Mouse (Mus musculus) embryonic facial prominence, embryonic 15.5 days (tissue): ENCODE results near the gene Grin1. TPM values are rescaled to one million over a fixed set of nuclear protein-coding genes. Genes with fewer than 3 reads are reported as not detected.
"Not testable (repeated sequence)": the region's sequence is repeated elsewhere in the genome, so short reads cannot be mapped to it uniquely, and the experiment has no call there.

Experiments
- ATAC-seq: fragments of 200-750 bp; cut with Nextera tagmentation; 2 replicates; pipeline ENCODE4 v1.8.0; 2017; ENCODE audit warnings: low read depth, moderate TSS enrichment; ENCODE audit not compliant: insufficient number of reproducible peaks, low FRiP score, low TSS enrichment
- H3K27ac ChIP-seq: fragments of 300-500 bp; sonication (generic); replicated peaks from 2 replicates; pipeline ENCODE4 v1.5.1; 2015; ENCODE audit warnings: mild to moderate bottlenecking, inconsistent platforms
- H3K27me3 ChIP-seq: fragments of 300-500 bp; sonication (generic); 2 replicates; pipeline ENCODE4 v1.6.1; 2015; ENCODE audit warnings: inconsistent platforms
- H3K36me3 ChIP-seq: fragments of 300-500 bp; sonication (generic); 2 replicates; pipeline ENCODE4 v1.6.1; 2015; ENCODE audit warnings: mild to moderate bottlenecking, inconsistent platforms
- H3K4me1 ChIP-seq: fragments of 300-500 bp; sonication (generic); 2 replicates; pipeline ENCODE4 v1.6.1; 2015; ENCODE audit warnings: inconsistent platforms
- H3K4me2 ChIP-seq: fragments of 300-500 bp; sonication (generic); replicated peaks from 2 replicates; pipeline ENCODE4 v1.6.1; 2015; ENCODE audit warnings: mild to moderate bottlenecking, inconsistent platforms
- H3K4me3 ChIP-seq: fragments of 300-500 bp; sonication (generic); replicated peaks from 2 replicates; pipeline ENCODE4 v1.5.1; 2015; ENCODE audit warnings: mild to moderate bottlenecking, inconsistent platforms
- H3K9ac ChIP-seq: fragments of 300-500 bp; sonication (generic); 2 replicates; pipeline ENCODE4 v1.6.1; 2015; ENCODE audit warnings: inconsistent platforms
- H3K9me3 ChIP-seq: fragments of 300-500 bp; sonication (generic); replicated peaks from 2 replicates; pipeline ENCODE4 v1.6.1; 2016; ENCODE audit warnings: inconsistent platforms
- WGBS: fragments of 180-500 bp; shearing (Covaris S2); methylation state at CpG from one replicate; pipeline ENCODE4 v1.1.7; 2015; 5-methylcytosine and 5-hydroxymethylcytosine counted together
- polyA plus RNA-seq: library from polyadenylated mRNA; unstranded; fragments of >200 nt; fragmentation: Nextera tagmentation; extraction: Ambion mirVana; gene quantifications from 2 replicates; pipeline ENCODE4 v1.2.1, GENCODE M21; 2015

Grin1 gene
- polyA plus RNA-seq, 1 experiment from 2014 or later = 0.71 TPM

DNA sequence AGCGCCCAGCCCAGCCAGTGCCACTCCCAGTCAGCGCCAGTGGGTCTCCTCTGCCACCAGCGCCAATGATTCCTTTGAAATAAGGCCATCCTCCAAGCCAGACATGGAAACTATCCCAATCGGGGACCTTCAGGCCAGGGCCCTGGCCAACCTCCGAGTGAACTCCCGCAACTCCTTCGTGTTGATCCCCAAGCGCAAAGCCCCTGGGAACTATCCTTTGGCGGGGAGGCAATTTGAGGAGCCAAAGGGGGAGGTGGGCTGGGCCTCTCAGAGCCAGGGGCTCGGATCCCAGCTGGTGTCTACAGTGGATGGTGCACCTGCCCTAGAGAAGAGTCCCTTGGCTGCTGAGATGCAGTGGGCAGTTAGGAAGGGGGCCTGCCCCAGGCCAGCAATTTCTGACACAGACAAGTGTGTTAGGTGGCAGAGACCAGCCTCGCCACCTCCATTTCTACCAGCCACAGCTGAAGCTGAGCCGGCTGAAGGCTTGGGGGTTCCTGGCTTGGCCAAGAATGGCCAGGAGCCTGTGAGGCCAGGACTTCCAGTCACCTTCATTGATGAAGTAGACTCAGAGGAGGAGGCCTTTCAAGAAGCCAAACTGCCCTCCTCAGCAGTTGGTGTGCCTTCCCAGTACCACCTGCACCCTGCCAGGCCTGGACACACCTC is 55.2 kb downstream of the Grin1 start:
- Histone ChIP-seq H3K9me3 (no peaks in the 10 kb centered on the region), H3K4me2 (peak overlapping the region; percentile 99), H3K36me3 (peaks cover 8% of the 10 kb centered on the region), H3K27me3 (peaks cover 17% of the 10 kb centered on the region), H3K27ac (no peak overlapping the region), H3K4me3 (peak overlapping the region; percentile 73), H3K4me1 (peaks cover 46% of the 10 kb centered on the region), H3K9ac (peak overlapping the region; percentile 58; the same call in 1 of the 2 replicates)
- 18% methylated on average over 12 of the region's 12 CpGs for WGBS
- no peak for ATAC-seq

DNA sequence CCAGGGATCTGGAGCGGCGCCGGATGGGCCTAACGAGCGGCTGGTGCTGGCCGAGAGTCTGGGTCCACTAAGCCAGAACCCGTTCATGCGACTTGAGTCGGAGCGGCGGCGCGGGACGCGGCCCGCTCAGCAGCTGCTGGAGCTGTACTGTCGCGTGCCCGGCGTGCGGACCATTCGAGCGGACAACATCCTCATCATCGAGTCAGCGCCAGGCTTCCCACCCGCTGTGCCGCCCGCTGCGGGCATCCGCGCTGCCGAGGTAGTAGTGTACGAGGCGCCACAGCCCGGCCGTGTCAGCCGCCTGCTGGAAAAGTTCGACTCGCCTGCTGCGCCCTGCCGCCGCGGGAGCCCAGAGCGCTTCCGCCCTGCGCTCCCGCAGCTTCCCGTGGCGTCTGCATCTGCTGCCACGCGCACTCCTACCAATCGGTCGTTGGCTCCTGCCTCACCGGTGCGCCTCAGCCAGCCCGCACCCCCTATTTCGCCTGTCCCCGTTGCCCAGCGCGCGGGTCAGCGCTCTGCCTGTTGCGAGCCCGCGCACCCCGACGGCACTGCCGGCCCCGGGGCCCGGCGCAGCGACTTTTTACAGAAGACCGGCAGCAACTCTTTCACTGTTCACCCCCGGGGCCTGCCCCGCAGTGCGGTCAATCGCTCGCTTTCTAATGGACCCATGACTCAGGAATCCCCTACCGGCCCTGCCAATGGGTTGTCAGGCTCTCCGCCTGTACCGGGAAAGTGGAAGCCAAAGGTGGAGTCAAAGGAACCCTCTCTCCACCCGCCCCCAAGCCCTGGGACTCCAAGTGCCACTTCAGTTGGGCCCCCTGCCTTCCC is 56.0 kb downstream of the Grin1 start:
- H3K27me3 ChIP-seq = peaks cover 17% of the 10 kb centered on the region
- no peak overlapping the region; the same call in 1 of the 2 replicates for H3K27ac ChIP-seq
- H3K4me2 ChIP-seq = peak overlapping the region; percentile 99
- WGBS = under 1% methylated on average over 82 of the region's 82 CpGs
- peak overlapping the region; percentile 73 for H3K4me3 ChIP-seq
- no peak for ATAC-seq
- H3K4me1 ChIP-seq = peaks cover 46% of the 10 kb centered on the region
- peaks cover under 1% of the 10 kb centered on the region; the same call in 1 of the 2 replicates for H3K36me3 ChIP-seq
- H3K9me3 ChIP-seq = no peaks in the 10 kb centered on the region
- peak overlapping the region; percentile 58 for H3K9ac ChIP-seq

DNA sequence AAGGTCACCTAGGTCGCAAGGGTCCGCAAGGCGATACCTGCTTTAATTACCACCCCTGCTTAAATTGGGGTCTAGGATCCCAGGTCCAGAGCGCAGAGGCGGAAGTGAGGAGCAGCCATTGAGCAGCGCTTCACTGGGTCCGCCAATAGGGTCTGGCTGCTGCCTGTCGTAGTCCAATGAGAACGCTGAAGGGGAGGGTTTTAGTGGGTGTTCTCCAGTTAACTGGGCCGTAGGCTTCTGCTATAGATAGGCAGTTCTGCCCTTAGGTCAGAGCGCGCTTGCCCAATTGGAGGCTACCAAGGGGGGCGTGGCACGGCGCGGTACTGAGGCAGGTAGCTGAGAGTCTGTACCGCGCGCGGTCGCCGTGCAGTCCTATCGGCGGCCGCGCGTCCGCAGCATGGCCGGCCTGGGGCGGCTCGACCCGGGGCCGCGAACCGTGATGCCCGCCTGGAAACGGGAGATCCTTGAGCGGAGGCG is 56.7 kb downstream of the Grin1 start, which contains the start of gene Tprn:
Tprn (plus strand) TSS at position 328 of the 477 bp plus-strand sequence.
- Histone ChIP-seq H3K4me3 (peak within 1 kb of the TSS; percentile 73), H3K9me3 (no peaks in the 10 kb centered on the region), H3K36me3 (no peaks in the 10 kb centered on the region), H3K27ac (no peak within 1 kb of the TSS; the same call in 1 of the 2 replicates), H3K4me2 (peak within 1 kb of the TSS; percentile 99), H3K4me1 (peaks cover 45% of the 10 kb centered on the region), H3K9ac (peak within 1 kb of the TSS; percentile 58), H3K27me3 (peaks cover 17% of the 10 kb centered on the region)
- 0% methylated on average over 38 of the region's 39 CpGs for WGBS
- peak; percentile 98 for ATAC-seq

DNA sequence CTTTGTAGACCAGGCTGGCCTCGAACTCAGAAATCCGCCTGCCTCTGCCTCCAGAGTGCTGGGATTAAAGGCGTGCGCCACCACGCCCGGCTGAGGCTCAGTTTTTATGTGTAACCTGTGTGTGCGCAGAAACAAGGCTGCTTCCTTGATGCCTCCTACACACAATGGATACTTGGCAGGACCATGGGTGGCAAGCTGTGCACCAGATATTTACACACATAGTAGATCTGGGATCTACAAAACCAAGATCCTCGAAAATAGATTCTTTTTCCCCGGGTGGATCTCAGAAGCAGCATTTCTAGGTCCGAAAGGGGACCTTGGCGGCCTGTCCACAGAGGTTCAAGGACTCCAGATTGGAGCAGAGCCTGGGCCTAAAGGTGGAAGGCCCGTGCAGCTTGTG is 57.1 kb downstream of the Grin1 start:
- Histone ChIP-seq H3K27me3 (peaks cover 17% of the 10 kb centered on the region), H3K4me1 (peaks cover 40% of the 10 kb centered on the region), H3K9ac (no peak overlapping the region), H3K9me3 (no peaks in the 10 kb centered on the region), H3K27ac (no peak overlapping the region), H3K4me2 (peak overlapping the region; percentile 99), H3K4me3 (peak overlapping the region; percentile 73), H3K36me3 (no peaks in the 10 kb centered on the region)
- ATAC-seq = no peak; the same call in 1 of the 2 replicates
- 44% methylated on average over 12 of the region's 12 CpGs for WGBS

DNA sequence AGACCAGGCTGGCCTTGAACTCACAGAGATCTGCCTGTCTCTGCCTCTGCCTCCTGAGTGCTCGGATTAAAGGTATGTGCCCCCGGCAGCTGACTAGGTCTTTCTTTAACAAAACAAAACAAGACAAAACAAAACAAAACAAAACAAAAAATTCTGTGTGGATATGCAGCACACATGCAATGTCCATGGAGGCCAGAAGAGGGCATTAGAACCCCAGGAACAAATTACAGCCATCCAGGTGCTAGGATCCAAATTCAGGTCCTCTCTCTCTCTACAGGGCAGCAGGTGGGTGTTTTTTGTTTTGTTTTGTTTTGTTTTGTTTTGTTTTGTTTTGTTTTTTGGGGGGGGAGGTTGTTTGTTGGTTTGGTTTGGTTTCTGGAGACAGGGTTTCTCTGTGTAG is 60.1 kb downstream of the Grin1 start:
- Histone ChIP-seq H3K9me3 (no peaks in the 10 kb centered on the region), H3K27me3 (peaks cover 8% of the 10 kb centered on the region), H3K4me3 (no peak overlapping the region), H3K9ac (no peak overlapping the region), H3K4me2 (no peak overlapping the region), H3K27ac (no peak overlapping the region), H3K4me1 (peaks cover 32% of the 10 kb centered on the region), H3K36me3 (no peaks in the 10 kb centered on the region)
- no peak for ATAC-seq
- 52% methylated on average over 2 of the region's 2 CpGs for WGBS

DNA sequence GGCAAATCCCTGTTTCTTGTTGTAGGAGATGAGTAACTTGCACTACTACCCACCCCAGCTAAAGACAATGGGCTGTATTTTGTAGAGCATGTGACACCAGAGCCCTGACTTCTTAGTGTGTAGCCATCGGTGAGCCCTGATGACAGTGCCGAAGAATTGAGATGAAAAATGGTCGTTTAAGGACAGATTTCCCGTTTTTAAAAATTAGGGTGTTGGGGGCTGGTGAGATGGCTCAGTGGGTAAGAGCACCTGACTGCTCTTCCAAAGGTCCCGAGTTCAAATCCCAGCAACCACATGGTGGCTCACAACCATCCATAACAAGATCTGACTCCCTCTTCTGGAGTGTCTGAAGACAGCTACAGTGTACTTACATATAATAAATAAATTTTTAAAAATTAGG is 61.7 kb downstream of the Grin1 start:
- H3K9me3 ChIP-seq, H3K36me3 ChIP-seq, H3K27me3 ChIP-seq, H3K4me3 ChIP-seq, H3K27ac ChIP-seq, ATAC-seq, H3K9ac ChIP-seq, H3K4me2 ChIP-seq: not testable (repeated sequence)
- peaks cover 21% of the 10 kb centered on the region for H3K4me1 ChIP-seq
- 88% methylated on average over 5 of the region's 5 CpGs for WGBS

DNA sequence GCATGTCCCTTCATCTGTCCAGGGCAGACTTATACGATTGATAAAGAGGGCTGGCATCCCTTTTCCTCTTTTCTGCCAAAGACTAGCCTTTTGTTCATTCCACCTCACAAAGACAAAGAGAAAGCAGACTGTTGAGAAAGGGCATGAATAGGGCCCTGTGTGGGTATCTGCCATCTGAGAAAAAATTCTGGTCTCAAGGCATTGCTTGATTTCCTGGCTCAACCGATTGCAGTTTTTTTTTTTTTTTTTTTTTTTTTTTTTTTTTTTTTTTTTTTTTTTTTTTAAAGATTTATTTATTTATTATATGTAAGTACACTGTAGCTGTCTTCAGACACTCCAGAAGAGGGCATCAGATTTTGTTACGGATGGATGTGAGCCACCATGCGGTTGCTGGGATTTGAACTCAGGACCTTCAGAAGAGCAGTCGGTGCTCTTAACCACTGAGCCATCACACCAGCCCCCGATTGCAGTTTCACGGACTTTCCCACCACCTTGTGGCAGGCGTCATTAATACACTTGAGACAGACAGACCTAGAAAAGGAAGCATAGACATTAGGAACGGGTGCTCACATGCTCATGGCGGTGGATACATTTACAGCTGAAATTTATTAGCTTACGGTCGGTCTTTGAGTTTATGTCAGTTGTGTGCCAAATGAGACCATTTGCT is 62.4 kb downstream of the Grin1 start:
- H3K27me3 ChIP-seq, H3K27ac ChIP-seq, H3K9ac ChIP-seq, H3K9me3 ChIP-seq, ATAC-seq: not testable (repeated sequence)
- Histone ChIP-seq H3K4me2 (peak overlapping the region; percentile 92), H3K36me3 (peaks cover 11% of the 10 kb centered on the region), H3K4me1 (peaks cover 17% of the 10 kb centered on the region), H3K4me3 (peak overlapping the region; percentile 99)
- 54% methylated on average over 12 of the region's 12 CpGs for WGBS

DNA sequence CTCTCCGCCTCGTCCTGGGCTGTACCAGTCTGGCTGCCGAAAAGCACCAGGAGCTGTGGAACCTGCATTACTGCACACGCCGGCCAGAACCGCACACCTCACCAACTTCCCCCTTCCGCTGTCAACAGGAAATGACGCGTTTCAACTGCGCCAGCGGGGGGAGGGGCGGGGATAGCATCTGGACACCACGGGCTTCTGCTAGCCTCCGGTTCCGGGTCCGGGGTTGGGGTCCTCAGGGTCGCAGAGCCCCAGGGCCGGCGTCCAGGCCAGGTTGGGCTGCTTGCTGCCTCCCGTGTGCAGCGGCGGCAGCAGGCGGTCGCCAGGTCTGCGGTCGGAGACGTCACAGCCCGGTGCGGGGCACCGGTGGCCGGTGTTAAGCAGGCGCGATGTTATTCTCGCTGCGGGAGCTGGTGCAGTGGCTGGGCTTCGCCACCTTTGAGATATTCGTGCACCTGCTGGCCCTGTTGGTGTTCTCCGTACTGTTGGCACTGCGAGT is 63.7 kb downstream of the Grin1 start, which contains the start of gene Tmem203:
Tmem203 (plus strand) TSS at position 156 of the 496 bp plus-strand sequence.
- no peaks in the 10 kb centered on the region for H3K27me3 ChIP-seq
- under 1% methylated on average over 39 of the region's 39 CpGs for WGBS
- peaks cover 17% of the 10 kb centered on the region for H3K4me1 ChIP-seq
- peaks cover 23% of the 10 kb centered on the region for H3K36me3 ChIP-seq
- H3K4me2 ChIP-seq = peak within 1 kb of the TSS; percentile 92
- peak within 1 kb of the TSS; percentile 89 for H3K9ac ChIP-seq
- peak within 1 kb of the TSS; percentile 70 for H3K27ac ChIP-seq
- H3K9me3 ChIP-seq = no peaks in the 10 kb centered on the region
- ATAC-seq = peak; percentile 84
- H3K4me3 ChIP-seq = peak within 1 kb of the TSS; percentile 99

DNA sequence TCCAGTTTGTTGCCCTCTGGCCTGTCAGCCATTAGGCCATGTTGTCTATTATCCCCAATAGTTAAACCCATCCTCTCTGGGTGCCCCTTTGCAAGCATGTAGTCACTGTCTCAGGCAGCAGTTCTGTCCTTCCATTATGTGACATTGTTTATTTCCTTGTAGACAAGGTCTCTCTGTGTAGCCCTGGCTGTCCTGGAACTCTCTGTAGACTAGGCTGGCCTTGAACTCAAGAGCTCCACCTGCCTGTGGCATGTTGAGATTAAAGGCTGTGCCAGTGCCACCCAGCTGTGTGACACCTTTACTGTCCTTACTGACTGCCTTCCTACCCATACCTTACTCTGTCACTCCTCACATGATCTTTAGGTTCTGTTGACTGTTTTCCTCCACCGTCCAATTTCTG is 66.7 kb downstream of the Grin1 start:
- no peak overlapping the region for H3K4me3 ChIP-seq
- no peak overlapping the region for H3K4me2 ChIP-seq
- no peak for ATAC-seq
- H3K27ac ChIP-seq = no peak overlapping the region
- peaks cover 17% of the 10 kb centered on the region for H3K4me1 ChIP-seq
- WGBS = 75% methylated on average over 1 of the region's 1 CpGs
- H3K36me3 ChIP-seq = peaks cover 52% of the 10 kb centered on the region
- H3K9ac ChIP-seq = no peak overlapping the region
- no peaks in the 10 kb centered on the region for H3K27me3 ChIP-seq
- no peaks in the 10 kb centered on the region for H3K9me3 ChIP-seq

DNA sequence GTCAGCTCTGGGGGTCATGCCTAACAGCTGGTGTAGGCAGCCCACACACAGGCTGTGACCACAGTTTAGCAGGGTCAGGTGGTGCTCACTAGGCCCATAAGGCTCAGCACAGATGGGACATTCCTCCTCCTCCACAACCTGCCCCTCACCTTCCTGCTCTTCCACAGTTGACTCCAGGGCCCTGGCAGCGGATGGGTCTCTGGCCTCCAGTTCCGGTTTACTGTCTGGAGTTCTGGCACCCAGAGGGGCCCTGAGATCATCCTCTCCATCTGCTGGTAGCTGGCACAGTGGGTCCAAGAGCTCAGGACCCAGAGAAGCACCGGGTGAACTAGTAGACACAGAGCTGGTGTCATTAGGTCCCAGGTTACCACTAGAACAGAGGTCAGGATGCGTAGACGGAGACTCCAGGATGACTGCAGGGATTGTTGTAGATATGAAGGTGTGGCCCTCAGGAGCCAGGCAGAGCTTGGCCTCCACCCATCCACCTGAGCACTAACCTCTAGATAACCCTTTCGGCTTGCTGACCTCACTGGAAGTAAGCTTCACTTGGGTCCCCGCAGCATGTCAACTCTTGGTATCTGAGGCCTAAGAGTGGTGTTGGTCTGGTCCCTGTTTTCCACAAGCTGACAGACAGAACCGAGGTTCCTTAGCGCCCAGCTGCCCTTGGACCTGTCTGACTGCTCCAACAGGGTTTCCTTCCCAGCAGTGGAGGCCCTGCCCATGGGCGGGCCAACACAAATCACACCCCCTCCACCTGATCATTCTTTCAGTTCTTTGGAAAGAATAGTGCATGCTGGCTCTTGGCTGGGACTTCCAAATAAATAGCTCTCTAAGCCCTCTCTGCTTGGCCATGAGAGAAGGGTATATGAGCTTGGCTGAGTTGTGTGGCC is 72.6 kb downstream of the Grin1 start, which contains the start of gene AL732309.1:
AL732309.1 (minus strand) TSS at position 681 of the 890 bp plus-strand sequence.
- ATAC-seq = no peak

More for the DNA sequence above, 72.6 kb downstream of the Grin1 start, which contains the start of gene AL732309.1:
- Histone ChIP-seq H3K9ac (no peak within 1 kb of the TSS), H3K4me2 (no peak within 1 kb of the TSS), H3K9me3 (no peaks in the 10 kb centered on the region), H3K4me3 (no peak within 1 kb of the TSS), H3K36me3 (peaks cover 51% of the 10 kb centered on the region), H3K27ac (peak within 1 kb of the TSS; percentile 65; the same call in 1 of the 2 replicates), H3K27me3 (peaks cover 21% of the 10 kb centered on the region), H3K4me1 (peaks cover 16% of the 10 kb centered on the region)
- WGBS = 82% methylated on average over 10 of the region's 10 CpGs
